Mouse (Mus musculus): Measurements from ENCODE around the gene Washc4. TPM values are rescaled to one million over a fixed set of nuclear protein-coding genes. Genes with fewer than 3 reads are reported as not detected.

Washc4 gene
- polyA plus RNA-seq, 1 experiment = 0.03 TPM

DNA sequence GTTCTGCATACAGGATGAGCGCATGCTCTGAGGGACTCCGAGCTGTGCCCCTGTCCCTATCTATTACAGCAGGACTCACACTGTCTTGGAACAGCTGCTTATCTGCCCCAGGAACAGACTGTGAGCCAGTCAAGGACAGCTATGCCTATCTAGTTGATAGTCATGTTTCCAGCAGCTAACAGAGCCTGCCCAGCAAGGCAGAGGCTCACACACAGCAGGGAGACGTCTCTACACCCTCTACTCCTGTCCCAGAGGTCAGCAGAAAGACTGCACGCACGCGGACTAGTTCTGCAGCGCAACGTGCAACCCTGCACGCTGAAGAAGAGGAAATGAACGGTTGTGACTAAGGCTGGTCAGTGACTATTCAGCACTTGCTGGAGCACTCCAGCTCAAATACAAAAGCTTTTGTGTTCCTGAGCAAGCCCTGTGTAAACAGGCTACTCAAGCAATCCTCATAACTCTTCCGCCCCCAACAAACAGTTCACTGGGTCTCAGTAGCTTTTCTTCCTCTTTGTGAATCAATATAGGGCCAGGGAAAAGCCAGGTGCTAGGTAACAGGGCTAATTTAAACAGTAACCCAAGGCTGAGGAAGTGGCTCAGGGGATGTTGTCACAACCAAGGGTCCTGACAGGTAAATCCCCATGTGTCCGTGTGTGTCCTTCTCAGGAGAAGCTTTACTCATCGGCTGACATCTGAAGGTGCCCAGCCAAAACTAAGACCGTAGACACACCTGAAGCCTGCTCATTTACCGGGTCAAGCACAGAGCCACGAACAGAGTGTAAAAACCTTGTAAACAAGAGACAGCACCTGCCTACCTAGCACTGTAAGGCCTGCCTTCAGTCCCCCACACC lies 101.5 kb downstream of the Washc4 start:
- Histone ChIP-seq H3K36me3 (replicated peaks; ENCODE audit: low read length) (no peaks in the 10 kb centered on the region), H3K27me3 (replicated peaks) (peaks cover 56% of the 10 kb centered on the region), H3K9me3 (no peaks in the 10 kb centered on the region), H3K4me3 (replicated peaks) (peak overlapping the region; percentile 84), H3K4me1 (peaks cover 58% of the 10 kb centered on the region)
- TF ChIP-seq GATA1 (IDR thresholded peaks at IDR 0.05; ENCODE audit: borderline replicate concordance, low read length) (no peak), FLI1 (IDR thresholded peaks at IDR 0.05; ENCODE audit: low read length) (no peak)

- Histone ChIP-seq H3K9me3 (no peaks in the 10 kb centered on the region), H3K27me3 (replicated peaks) (peaks cover 60% of the 10 kb centered on the region), H3K4me3 (replicated peaks) (peak overlapping the region; percentile 70), H3K4me1 (peaks cover 58% of the 10 kb centered on the region), H3K36me3 (replicated peaks; ENCODE audit: low read length) (no peaks in the 10 kb centered on the region)
- TF ChIP-seq GATA1 (IDR thresholded peaks at IDR 0.05; ENCODE audit: borderline replicate concordance, low read length) (no peak), FLI1 (IDR thresholded peaks at IDR 0.05; ENCODE audit: low read length) (no peak)
These were observed 102.1 kb downstream of the Washc4 start for GRCm38 (mm10) chr10:83645716-83645990.

Other genes starting within 250 kb of the Washc4 start
- gene Slc41a2, start 205.9 kb upstream of the Washc4 start, polyA plus RNA-seq (2012; ENCODE audit: insufficient read depth, low replicate concordance) = 0.02 and 0.35 TPM in 2 replicates
- gene D10Wsu102e, start 183.5 kb upstream of the Washc4 start, polyA plus RNA-seq (2012; ENCODE audit: insufficient read depth, low replicate concordance) = 0.09 and 0.10 TPM in 2 replicates
- not detected in 2 replicates for gene Aldh1l2, start 9.6 kb upstream of the Washc4 start, polyA plus RNA-seq (2012; ENCODE audit: insufficient read depth, low replicate concordance)
- 34.2 TPM in 1 of 2 replicates, not detected in the other for gene Appl2, start 105.0 kb downstream of the Washc4 start, polyA plus RNA-seq (2012; ENCODE audit: insufficient read depth, low replicate concordance)
- gene 1500009L16Rik, start 179.1 kb downstream of the Washc4 start, polyA plus RNA-seq (2012; ENCODE audit: insufficient read depth, low replicate concordance) = 0.28 TPM in 1 of 2 replicates, not detected in the other

All from megakaryocyte, embryonic 14.5 days (primary cell).